Mouse (Mus musculus) megakaryocyte, embryonic 14.5 days (primary cell): ENCODE results near the gene Map4k2.

Experiments
- FLI1 ChIP-seq: IDR thresholded peaks from 2 replicates; pipeline ENCODE4 v1.6.1; 2012; ENCODE audit warnings: low read length, inconsistent platforms, mixed read lengths
- GATA1 ChIP-seq: IDR thresholded peaks from 3 replicates; pipeline ENCODE4 v1.6.1; 2012; ENCODE audit warnings: mixed read lengths, low read length, inconsistent platforms, borderline replicate concordance

DNA sequence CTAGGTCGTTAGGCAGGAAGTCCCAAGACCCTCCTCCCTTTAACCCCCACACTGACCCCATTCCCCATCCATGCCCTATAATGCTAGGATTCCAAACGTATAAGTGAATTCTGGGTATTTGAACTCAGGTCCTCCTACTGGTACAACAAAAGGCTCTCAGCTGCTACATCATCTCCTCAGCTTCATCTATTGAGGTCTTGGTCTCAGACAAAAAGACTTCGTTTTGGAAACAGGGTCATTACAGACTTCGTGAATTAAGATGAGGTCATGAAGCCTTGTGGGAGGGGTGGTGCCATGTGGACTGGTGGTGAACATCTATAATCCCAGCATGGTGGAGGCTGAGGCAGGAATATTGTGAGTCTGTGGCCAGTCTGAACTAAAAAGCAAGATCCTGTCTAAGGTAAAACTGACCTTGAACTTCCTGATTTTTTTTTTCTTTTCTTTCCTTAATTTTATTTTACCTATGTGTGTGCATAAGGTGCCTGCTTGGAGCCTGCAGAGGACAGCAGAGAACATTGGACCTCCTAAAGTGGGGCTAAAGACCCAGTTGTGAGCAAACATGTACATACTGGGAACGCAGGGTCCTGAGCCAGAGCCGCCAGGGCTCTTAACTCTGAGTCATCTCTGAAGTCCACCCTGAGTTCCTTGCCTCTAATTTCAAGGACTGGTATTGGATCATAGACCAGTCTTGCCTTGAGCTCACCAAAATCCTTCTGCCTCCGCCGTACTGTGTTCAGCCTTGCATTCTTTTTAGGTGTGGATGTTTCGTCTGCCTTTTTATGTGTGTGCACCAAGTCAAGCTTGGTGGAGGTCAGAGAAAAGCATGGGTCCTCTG lies 7.0 kb upstream of the Map4k2 start:
- TF ChIP-seq GATA1: no peak
- no peak for TF ChIP-seq FLI1
